Mouse (Mus musculus) gonadal fat pad, adult 2 months (tissue): ENCODE measurements at regions not wholly inside any gene's neighbourhood (a gene's known extent, or its start where the extent isn't known, plus 50 kb on each side); places are given as distances from the start of the nearest gene placed in this dataset.

Source experiments
- DNase-seq: peaks from one replicate; pipeline ENCODE4 v3.0.0-alpha.2; 2012; ENCODE audit warnings: low read depth

GRCm38 (mm10) chr5:42636162-42636823 lies 568.5 kb downstream of the Gm16223 start:
- DNase-seq: no peak

GRCm38 (mm10) chr5:42656460-42656859 lies 576.5 kb upstream of the Cpeb2 start:
- DNase-seq: no peak

- no peak for DNase-seq
Measured at GRCm38 (mm10) chr5:42659994-42660393, 573.0 kb upstream of the Cpeb2 start.

GRCm38 (mm10) chr5:42679617-42680016 lies 553.4 kb upstream of the Cpeb2 start:
- no peak for DNase-seq

- peak; percentile 52 for DNase-seq
Measured at GRCm38 (mm10) chr5:42685356-42686057, 547.5 kb upstream of the Cpeb2 start.

GRCm38 (mm10) chr5:42687176-42687575 lies 545.8 kb upstream of the Cpeb2 start:
- peak; percentile 87 for DNase-seq
